Mouse (Mus musculus) liver, embryonic 14.5 days (tissue): ENCODE results near the gene Plrg1.

ENCODE experiments used
- CTCF ChIP-seq: IDR thresholded peaks from 2 replicates; pipeline ENCODE4 v1.5.1; 2016; ENCODE audit warnings: antibody characterized with exemption, low read depth, control low read depth
- EP300 ChIP-seq: IDR thresholded peaks from 2 replicates; pipeline ENCODE4 v1.6.1; 2016; ENCODE audit warnings: antibody characterized with exemption, low read depth

DNA sequence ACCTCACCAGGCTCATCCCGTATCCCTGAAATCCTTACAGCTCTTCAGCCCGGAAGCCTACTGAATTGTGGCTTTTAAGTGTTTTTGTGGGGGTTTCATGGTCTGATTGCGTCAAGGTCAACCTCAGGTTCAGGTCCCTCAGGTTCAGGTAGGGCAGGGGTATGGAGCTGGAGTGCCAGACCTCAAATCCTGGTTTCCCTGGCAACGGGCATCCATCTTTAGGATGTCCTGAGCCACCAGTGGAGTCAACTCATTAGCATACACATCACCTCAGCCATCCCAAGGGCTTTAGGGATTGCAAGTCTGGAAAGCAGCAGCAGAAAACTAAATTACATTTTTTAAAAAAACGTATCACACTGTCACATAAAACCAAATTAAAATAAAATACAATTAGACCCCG lies 44.3 kb downstream of the Plrg1 start:
- no peak for TF ChIP-seq CTCF
- TF ChIP-seq EP300, result no peak
